Mouse (Mus musculus) neural tube, embryonic 11.5 days (tissue): Measurements from ENCODE around the gene Ptges3. TPM values are rescaled to one million over a fixed set of nuclear protein-coding genes. Genes with fewer than 3 reads are reported as not detected.
A peak's percentile ranks its signal among the peaks of the same experiment; 100 is the strongest.

Source experiments
- ATAC-seq: fragments of 200-750 bp; cut with Nextera tagmentation; 2 replicates; pipeline ENCODE4 v1.8.0; 2017; ENCODE audit warnings: moderate number of reproducible peaks, mild to moderate bottlenecking, moderate TSS enrichment, moderate library complexity; ENCODE audit not compliant: insufficient read depth, low FRiP score, low TSS enrichment
- DNase-seq: peaks from one replicate; pipeline ENCODE4 v3.0.0-alpha.2; 2015; ENCODE audit warnings: low spot score
- H3K27ac ChIP-seq: fragments of 300-500 bp; sonication (generic); 2 replicates; pipeline ENCODE4 v1.5.1; 2014; ENCODE audit warnings: low read depth, mild to moderate bottlenecking, low read length
- H3K27me3 ChIP-seq: fragments of 300-500 bp; sonication (generic); 2 replicates; pipeline ENCODE4 v1.6.1; 2014; ENCODE audit warnings: mild to moderate bottlenecking, low read length, mixed read lengths; ENCODE audit not compliant: control insufficient read depth, insufficient read depth
- H3K36me3 ChIP-seq: fragments of 300-500 bp; sonication (generic); 2 replicates; pipeline ENCODE4 v1.6.1; 2014; ENCODE audit warnings: mild to moderate bottlenecking, low read length, moderate library complexity, mixed read lengths; ENCODE audit not compliant: control insufficient read depth, insufficient read depth
- H3K4me1 ChIP-seq: fragments of 300-500 bp; sonication (generic); 2 replicates; pipeline ENCODE4 v1.6.1; 2014; ENCODE audit warnings: low read length, mixed read lengths; ENCODE audit not compliant: control insufficient read depth, insufficient read depth
- H3K4me2 ChIP-seq: fragments of 300-500 bp; sonication (generic); 2 replicates; pipeline ENCODE4 v1.6.1; 2014; ENCODE audit warnings: low read depth, mild to moderate bottlenecking, moderate library complexity
- H3K4me3 ChIP-seq: fragments of 300-500 bp; sonication (generic); 2 replicates; pipeline ENCODE4 v1.5.1; 2014; ENCODE audit warnings: low read depth, low read length
- H3K9ac ChIP-seq: fragments of 300-500 bp; sonication (generic); 2 replicates; pipeline ENCODE4 v1.6.1; 2014; ENCODE audit warnings: mild to moderate bottlenecking, low read length
- H3K9me3 ChIP-seq: fragments of 300-500 bp; sonication (generic); 2 replicates; pipeline ENCODE4 v1.6.1; 2016; ENCODE audit warnings: low read length; ENCODE audit not compliant: control insufficient read depth
- WGBS: fragments of 180-500 bp; shearing (Covaris S2); extraction: QIAGEN DNeasy Blood & Tissue Kit; methylation state at CpG from one replicate; pipeline ENCODE4 v1.1.7; 2014; 5-methylcytosine and 5-hydroxymethylcytosine counted together
- polyA plus RNA-seq: library from polyadenylated mRNA; unstranded; fragments of >200 nt; fragmentation: Nextera tagmentation; extraction: Ambion mirVana; gene quantifications from 2 replicates; pipeline ENCODE4 v1.2.1, GENCODE M21; 2014

Ptges3 gene
- polyA plus RNA-seq, 1 experiment from 2014 or later, result 584 TPM

GRCm38 (mm10) chr10:128092506-128093495 lies 34.0 kb downstream of the Ptges3 start:
- Histone ChIP-seq H3K9ac (peak overlapping the region; percentile 76), H3K9me3 (no peaks in the 10 kb centered on the region), H3K4me2 (peak overlapping the region; percentile 92), H3K27me3 (no peaks in the 10 kb centered on the region), H3K27ac (peak overlapping the region; percentile 88), H3K4me3 (peak overlapping the region; percentile 82), H3K4me1 (peaks cover 34% of the 10 kb centered on the region), H3K36me3 (peaks cover 12% of the 10 kb centered on the region)
- WGBS, result under 1% methylated on average over 71 of the region's 88 CpGs
- DNase-seq (peak; percentile 86), ATAC-seq (peak; percentile 58)

- 29% methylated on average over 13 of the region's 13 CpGs for WGBS
- peaks cover 6% of the 10 kb centered on the region for H3K36me3 ChIP-seq
- no peaks in the 10 kb centered on the region for H3K9me3 ChIP-seq
- H3K4me1 ChIP-seq, result peaks cover 36% of the 10 kb centered on the region
- no peaks in the 10 kb centered on the region for H3K27me3 ChIP-seq
- peak overlapping the region; percentile 82 for H3K4me3 ChIP-seq
- no peak for DNase-seq
- no peak for ATAC-seq
- H3K27ac ChIP-seq, result peak overlapping the region; percentile 88; the same call in 1 of the 2 replicates
- H3K9ac ChIP-seq, result peak overlapping the region; percentile 76; the same call in 1 of the 2 replicates
- peak overlapping the region; percentile 92 for H3K4me2 ChIP-seq
These were observed 34.9 kb downstream of the Ptges3 start for GRCm38 (mm10) chr10:128093496-128094294.

- Histone ChIP-seq H3K9me3 (no peaks in the 10 kb centered on the region), H3K4me1 (peaks cover 36% of the 10 kb centered on the region), H3K4me2 (peak overlapping the region; percentile 44), H3K27ac (no peak overlapping the region), H3K4me3 (peak overlapping the region; percentile 15; the same call in 1 of the 2 replicates), H3K36me3 (peaks cover 3% of the 10 kb centered on the region), H3K27me3 (no peaks in the 10 kb centered on the region), H3K9ac (no peak overlapping the region)
- DNase-seq (peak; percentile 81), ATAC-seq (peak; percentile 32; the same call in 1 of the 2 replicates)
- 13% methylated on average over 19 of the region's 19 CpGs for WGBS
These were observed 35.7 kb downstream of the Ptges3 start for GRCm38 (mm10) chr10:128094340-128094968.

GRCm38 (mm10) chr10:128095003-128095636 lies 36.4 kb downstream of the Ptges3 start:
- H3K4me2 ChIP-seq, result no peak overlapping the region
- H3K36me3 ChIP-seq, result no peaks in the 10 kb centered on the region
- no peak for DNase-seq
- H3K9me3 ChIP-seq, result no peaks in the 10 kb centered on the region
- H3K27ac ChIP-seq, result no peak overlapping the region
- peaks cover 36% of the 10 kb centered on the region for H3K4me1 ChIP-seq
- ATAC-seq, result no peak
- no peak overlapping the region for H3K9ac ChIP-seq
- H3K4me3 ChIP-seq, result no peak overlapping the region
- H3K27me3 ChIP-seq, result no peaks in the 10 kb centered on the region
- 33% methylated on average over 9 of the region's 9 CpGs for WGBS

- Histone ChIP-seq H3K27ac (no peak overlapping the region), H3K9ac (no peak overlapping the region)
- ATAC-seq, result no peak
These were observed 37.5 kb downstream of the Ptges3 start for GRCm38 (mm10) chr10:128096313-128096692.

GRCm38 (mm10) chr10:128096693-128097586 lies 38.2 kb downstream of the Ptges3 start:
- Histone ChIP-seq H3K36me3 (no peaks in the 10 kb centered on the region), H3K9me3 (no peaks in the 10 kb centered on the region), H3K4me2 (peak overlapping the region; percentile 55), H3K4me3 (peak overlapping the region; percentile 90), H3K4me1 (peaks cover 25% of the 10 kb centered on the region), H3K27me3 (no peaks in the 10 kb centered on the region), H3K27ac (peak overlapping the region; percentile 86), H3K9ac (peak overlapping the region; percentile 83)
- WGBS, result 1% methylated on average over 78 of the region's 86 CpGs
- DNase-seq, result peak; percentile 92
- peak; percentile 65 for ATAC-seq

More at GRCm38 (mm10) chr10:128096313-128096692, 37.5 kb downstream of the Ptges3 start:
- peak overlapping the region; percentile 90 for H3K4me3 ChIP-seq
- WGBS, result 17% methylated on average over 4 of the region's 4 CpGs
- peaks cover 31% of the 10 kb centered on the region for H3K4me1 ChIP-seq
- no peaks in the 10 kb centered on the region for H3K27me3 ChIP-seq
- no peaks in the 10 kb centered on the region for H3K36me3 ChIP-seq
- no peaks in the 10 kb centered on the region for H3K9me3 ChIP-seq
- H3K4me2 ChIP-seq, result peak overlapping the region; percentile 4; the same call in 1 of the 2 replicates
- DNase-seq, result no peak

- peaks cover 22% of the 10 kb centered on the region for H3K4me1 ChIP-seq
- peak overlapping the region; percentile 55 for H3K4me2 ChIP-seq
- H3K4me3 ChIP-seq, result peak overlapping the region; percentile 90
- ATAC-seq (no peak), DNase-seq (peak; percentile 66)
- H3K27me3 ChIP-seq, result no peaks in the 10 kb centered on the region
- peak overlapping the region; percentile 86 for H3K27ac ChIP-seq
- no peaks in the 10 kb centered on the region for H3K36me3 ChIP-seq
- H3K9ac ChIP-seq, result peak overlapping the region; percentile 83
- under 1% methylated on average over 13 of the region's 13 CpGs for WGBS
- no peaks in the 10 kb centered on the region for H3K9me3 ChIP-seq
These were observed 38.8 kb downstream of the Ptges3 start for GRCm38 (mm10) chr10:128097587-128097971.
